Mouse (Mus musculus): ENCODE results near the gene Vmn1r138. TPM values are rescaled to one million over a fixed set of nuclear protein-coding genes. Genes with fewer than 3 reads are reported as not detected.
"Not testable (repeated sequence)": the region's sequence is repeated elsewhere in the genome, so short reads cannot be mapped to it uniquely, and the experiment has no call there.

The Vmn1r138 gene
- polyA plus RNA-seq (2012; rRNA removed), result not detected in 2 replicates

- H3K4me1 ChIP-seq (ENCODE audit: control insufficient read depth, insufficient read depth, low read length); H3K27ac ChIP-seq (ENCODE audit: control insufficient read depth, insufficient read depth, low read depth, low read length); H3K36me3 ChIP-seq (ENCODE audit: control insufficient read depth, insufficient read depth, low read length); H3K4me3 ChIP-seq (ENCODE audit: control insufficient read depth, low read depth, low read length); H3K27me3 ChIP-seq (ENCODE audit: control insufficient read depth, insufficient read depth, low read length): not testable (repeated sequence)
These were observed at the start of gene Vmn1r138 for GRCm38 (mm10) chr7:22028797-22029196. Vmn1r138 (minus strand) TSS chr7:22028897.

GRCm38 (mm10) chr7:22068757-22069156 is 40.1 kb upstream of the Vmn1r138 start, which contains the start of gene Vmn1r139:
Vmn1r139 (plus strand) TSS chr7:22069057.
- H3K36me3 ChIP-seq (ENCODE audit: control insufficient read depth, insufficient read depth, low read length); H3K27ac ChIP-seq (ENCODE audit: control insufficient read depth, insufficient read depth, low read depth, low read length); H3K4me1 ChIP-seq (ENCODE audit: control insufficient read depth, insufficient read depth, low read length); H3K27me3 ChIP-seq (ENCODE audit: control insufficient read depth, insufficient read depth, low read length); H3K4me3 ChIP-seq (ENCODE audit: control insufficient read depth, low read depth, low read length): not testable (repeated sequence)

- H3K27me3 ChIP-seq (ENCODE audit: control insufficient read depth, insufficient read depth, low read length); H3K27ac ChIP-seq (ENCODE audit: control insufficient read depth, insufficient read depth, low read depth, low read length); H3K4me1 ChIP-seq (ENCODE audit: control insufficient read depth, insufficient read depth, low read length); H3K36me3 ChIP-seq (ENCODE audit: control insufficient read depth, insufficient read depth, low read length); H3K4me3 ChIP-seq (ENCODE audit: control insufficient read depth, low read depth, low read length): not testable (repeated sequence)
These were observed 27.5 kb upstream of the Vmn1r138 start, which contains the start of gene Gm6176 for GRCm38 (mm10) chr7:22056205-22056604. Gm6176 (minus strand) TSS chr7:22056305.

- H3K36me3 ChIP-seq (ENCODE audit: control insufficient read depth, insufficient read depth, low read length); H3K4me3 ChIP-seq (ENCODE audit: control insufficient read depth, low read depth, low read length): not testable (repeated sequence)
These were observed 34.4 kb downstream of the Vmn1r138 start, which contains the start of gene Vmn1r137 for GRCm38 (mm10) chr7:21994287-21994686. Vmn1r137 (plus strand) TSS chr7:21994587.

More at GRCm38 (mm10) chr7:21994287-21994686, 34.4 kb downstream of the Vmn1r138 start, which contains the start of gene Vmn1r137:
- not testable (repeated sequence) for H3K27ac ChIP-seq (ENCODE audit: control insufficient read depth, insufficient read depth, low read depth, low read length); H3K27me3 ChIP-seq (ENCODE audit: control insufficient read depth, insufficient read depth, low read length); H3K4me1 ChIP-seq (ENCODE audit: control insufficient read depth, insufficient read depth, low read length)

Other genes with a start within 250 kb of the Vmn1r138 start
- gene Gm4177, start 232.2 kb downstream of the Vmn1r138 start, polyA plus RNA-seq (2012; rRNA removed), result not detected in 2 replicates
- not detected in 2 replicates for gene Vmn1r135, start 196.5 kb downstream of the Vmn1r138 start, polyA plus RNA-seq (2012; rRNA removed)
- gene Gm5725, start 184.6 kb downstream of the Vmn1r138 start, polyA plus RNA-seq (2012; rRNA removed), result not detected in 2 replicates
- not detected in 2 replicates for gene Gm5891, start 107.6 kb downstream of the Vmn1r138 start, polyA plus RNA-seq (2012; rRNA removed)
- not detected in 2 replicates for gene Vmn1r137, start 34.3 kb downstream of the Vmn1r138 start, polyA plus RNA-seq (2012; rRNA removed)
- not detected in 2 replicates for gene Gm6176, start 27.4 kb upstream of the Vmn1r138 start, polyA plus RNA-seq (2012; rRNA removed)
- not detected in 2 replicates for gene Vmn1r139, start 40.2 kb upstream of the Vmn1r138 start, polyA plus RNA-seq (2012; rRNA removed)
- gene Gm16451, start 89.3 kb upstream of the Vmn1r138 start, polyA plus RNA-seq (2012; rRNA removed), result not detected in 2 replicates
- not detected in 2 replicates for gene Gm10666, start 105.8 kb upstream of the Vmn1r138 start, polyA plus RNA-seq (2012; rRNA removed)
- gene Vmn1r142, start 135.1 kb upstream of the Vmn1r138 start, polyA plus RNA-seq (2012; rRNA removed), result not detected in 2 replicates
- gene Vmn1r143, start 160.5 kb upstream of the Vmn1r138 start, polyA plus RNA-seq (2012; rRNA removed), result not detected in 2 replicates
- gene Gm8653, start 172.4 kb upstream of the Vmn1r138 start, polyA plus RNA-seq (2012; rRNA removed), result not detected in 2 replicates
- not detected in 2 replicates for gene Gm8453, start 200.6 kb upstream of the Vmn1r138 start, polyA plus RNA-seq (2012; rRNA removed)